Mouse (Mus musculus) heart, embryonic 11.5 days (tissue): ENCODE data around the gene Chd3. TPM values are rescaled to one million over a fixed set of nuclear protein-coding genes. Genes with fewer than 3 reads are reported as not detected.

Source experiments
- ATAC-seq: fragments of 200-750 bp; cut with Nextera tagmentation; replicated peaks from 2 replicates; pipeline ENCODE4 v1.8.0; 2017; ENCODE audit warnings: moderate library complexity; ENCODE audit not compliant: insufficient number of reproducible peaks, low FRiP score, low TSS enrichment
- H3K27ac ChIP-seq: fragments of 300-500 bp; sonication (generic); 2 replicates; pipeline ENCODE4 v1.5.1; 2014; ENCODE audit warnings: mild to moderate bottlenecking, low read depth, low read length
- H3K27me3 ChIP-seq: fragments of 300-500 bp; sonication (generic); 2 replicates; pipeline ENCODE4 v1.6.1; 2014; ENCODE audit warnings: mild to moderate bottlenecking, low read length, mixed read lengths; ENCODE audit not compliant: control insufficient read depth, insufficient read depth
- H3K36me3 ChIP-seq: fragments of 300-500 bp; sonication (generic); 2 replicates; pipeline ENCODE4 v1.6.1; 2014; ENCODE audit warnings: mild to moderate bottlenecking, low read length, moderate library complexity, mixed read lengths; ENCODE audit not compliant: control insufficient read depth, insufficient read depth
- H3K4me1 ChIP-seq: fragments of 300-500 bp; sonication (generic); 2 replicates; pipeline ENCODE4 v1.6.1; 2014; ENCODE audit warnings: low read length; ENCODE audit not compliant: control insufficient read depth, insufficient read depth
- H3K4me2 ChIP-seq: fragments of 300-500 bp; sonication (generic); 2 replicates; pipeline ENCODE4 v1.6.1; 2014; ENCODE audit warnings: mild to moderate bottlenecking, moderate library complexity
- H3K4me3 ChIP-seq: fragments of 300-500 bp; sonication (generic); 2 replicates; pipeline ENCODE4 v1.5.1; 2014; ENCODE audit warnings: low read depth, low read length
- H3K9ac ChIP-seq: fragments of 300-500 bp; sonication (generic); 2 replicates; pipeline ENCODE4 v1.6.1; 2014; ENCODE audit warnings: mild to moderate bottlenecking, low read depth, low read length, moderate library complexity
- H3K9me3 ChIP-seq: fragments of 300-500 bp; sonication (generic); replicated peaks from 2 replicates; pipeline ENCODE4 v1.6.1; 2016; ENCODE audit warnings: low read length; ENCODE audit not compliant: control insufficient read depth
- WGBS: fragments of 180-500 bp; shearing (Covaris S2); extraction: QIAGEN DNeasy Blood & Tissue Kit; methylation state at CpG from one replicate; pipeline ENCODE4 v1.1.7; 2014; ENCODE audit not compliant: insufficient replicate concordance; 5-methylcytosine and 5-hydroxymethylcytosine counted together
- polyA plus RNA-seq: library from polyadenylated mRNA; unstranded; fragments of >200 nt; fragmentation: Nextera tagmentation; extraction: Ambion mirVana; gene quantifications from 2 replicates; pipeline ENCODE4 v1.2.1, GENCODE M21; 2014

Chd3 gene
- 15.5 and 21.8 TPM in 2 replicates for polyA plus RNA-seq

GRCm38 (mm10) chr11:69369215-69369989, at the start of gene Chd3:
Chd3 (minus strand) TSS chr11:69369406.
- H3K9ac ChIP-seq: peak within 1 kb of the TSS; percentile 98
- H3K4me2 ChIP-seq: peak within 1 kb of the TSS; percentile 91
- no peaks in the 10 kb centered on the region for H3K36me3 ChIP-seq
- H3K9me3 ChIP-seq: no peaks in the 10 kb centered on the region
- H3K27me3 ChIP-seq: no peaks in the 10 kb centered on the region
- 3% methylated on average over 24 of the region's 34 CpGs for WGBS
- H3K4me1 ChIP-seq: peaks cover 51% of the 10 kb centered on the region
- ATAC-seq: no peak
- peak within 1 kb of the TSS; percentile 98 for H3K27ac ChIP-seq
- H3K4me3 ChIP-seq: peak within 1 kb of the TSS; percentile 94

GRCm38 (mm10) chr11:69417449-69418384, 48.5 kb upstream of the Chd3 start:
- peaks cover 59% of the 10 kb centered on the region for H3K4me1 ChIP-seq
- no peaks in the 10 kb centered on the region for H3K9me3 ChIP-seq
- H3K9ac ChIP-seq: peak overlapping the region; percentile 70
- H3K27ac ChIP-seq: peak overlapping the region; percentile 97
- H3K4me2 ChIP-seq: peak overlapping the region; percentile 99
- peak; percentile 48 for ATAC-seq
- H3K27me3 ChIP-seq: peaks cover 20% of the 10 kb centered on the region
- H3K36me3 ChIP-seq: peaks cover 2% of the 10 kb centered on the region; the same call in 1 of the 2 replicates
- peak overlapping the region; percentile 83 for H3K4me3 ChIP-seq
- under 1% methylated on average over 39 of the region's 39 CpGs for whole genome bisulfite sequencing

GRCm38 (mm10) chr11:69416921-69417448, 47.8 kb upstream of the Chd3 start:
- 8% methylated on average over 8 of the region's 8 CpGs for WGBS
- Histone ChIP-seq H3K4me3 (peak overlapping the region; percentile 83), H3K36me3 (peaks cover 2% of the 10 kb centered on the region; the same call in 1 of the 2 replicates), H3K4me1 (peaks cover 66% of the 10 kb centered on the region), H3K27ac (peak overlapping the region; percentile 97), H3K9me3 (no peaks in the 10 kb centered on the region), H3K4me2 (peak overlapping the region; percentile 99), H3K9ac (peak overlapping the region; percentile 66), H3K27me3 (peaks cover 13% of the 10 kb centered on the region)
- no peak for ATAC-seq

- WGBS: 2% methylated on average over 4 of the region's 4 CpGs
- H3K36me3 ChIP-seq: peaks cover 2% of the 10 kb centered on the region; the same call in 1 of the 2 replicates
- peaks cover 9% of the 10 kb centered on the region for H3K27me3 ChIP-seq
- H3K4me2 ChIP-seq: peak overlapping the region; percentile 99
- peak overlapping the region; percentile 83 for H3K4me3 ChIP-seq
- H3K9me3 ChIP-seq: no peaks in the 10 kb centered on the region
- H3K9ac ChIP-seq: peak overlapping the region; percentile 66
- ATAC-seq: no peak
- peak overlapping the region; percentile 97 for H3K27ac ChIP-seq
- H3K4me1 ChIP-seq: peaks cover 70% of the 10 kb centered on the region
These were observed 47.3 kb upstream of the Chd3 start for GRCm38 (mm10) chr11:69416509-69416908.

GRCm38 (mm10) chr11:69415668-69416451, 46.7 kb upstream of the Chd3 start:
- peak overlapping the region; percentile 97 for H3K27ac ChIP-seq
- WGBS: under 1% methylated on average over 13 of the region's 25 CpGs
- H3K27me3 ChIP-seq: peaks cover 3% of the 10 kb centered on the region; the same call in 1 of the 2 replicates
- peak overlapping the region; percentile 99 for H3K4me2 ChIP-seq
- peaks cover 64% of the 10 kb centered on the region for H3K4me1 ChIP-seq
- H3K9ac ChIP-seq: peak overlapping the region; percentile 80
- H3K36me3 ChIP-seq: peaks cover 2% of the 10 kb centered on the region; the same call in 1 of the 2 replicates
- H3K4me3 ChIP-seq: peak overlapping the region; percentile 83
- H3K9me3 ChIP-seq: no peaks in the 10 kb centered on the region
- ATAC-seq: no peak

- H3K4me1 ChIP-seq: peaks cover 58% of the 10 kb centered on the region
- no peak for ATAC-seq
- 1% methylated on average over 3 of the region's 3 CpGs for WGBS
These were observed 46.1 kb upstream of the Chd3 start for GRCm38 (mm10) chr11:69415327-69415667.

GRCm38 (mm10) chr11:69414421-69415326, 45.5 kb upstream of the Chd3 start:
- WGBS: 24% methylated on average over 4 of the region's 4 CpGs
- Histone ChIP-seq H3K27me3 (no peaks in the 10 kb centered on the region), H3K4me2 (peak overlapping the region; percentile 99), H3K27ac (peak overlapping the region; percentile 97), H3K9ac (peak overlapping the region; percentile 80), H3K4me1 (peaks cover 54% of the 10 kb centered on the region), H3K4me3 (peak overlapping the region; percentile 83), H3K9me3 (no peaks in the 10 kb centered on the region), H3K36me3 (peaks cover 2% of the 10 kb centered on the region; the same call in 1 of the 2 replicates)
- no peak for ATAC-seq

More at GRCm38 (mm10) chr11:69415327-69415667, 46.1 kb upstream of the Chd3 start:
- H3K9me3 ChIP-seq: no peaks in the 10 kb centered on the region
- peaks cover 2% of the 10 kb centered on the region; the same call in 1 of the 2 replicates for H3K36me3 ChIP-seq
- H3K27me3 ChIP-seq: no peaks in the 10 kb centered on the region
- peak overlapping the region; percentile 83 for H3K4me3 ChIP-seq
- peak overlapping the region; percentile 97 for H3K27ac ChIP-seq
- H3K4me2 ChIP-seq: peak overlapping the region; percentile 99
- peak overlapping the region; percentile 80 for H3K9ac ChIP-seq
